Mouse (Mus musculus) stomach, postnatal 0 days (tissue): ENCODE data around the gene Actn1.

ENCODE experiments used
- CTCF ChIP-seq: IDR thresholded peaks from 2 replicates; pipeline ENCODE4 v1.5.1; 2016; ENCODE audit warnings: antibody characterized with exemption, low read depth, mild to moderate bottlenecking, moderate library complexity
- EP300 ChIP-seq: optimal IDR thresholded peaks from 2 replicates; pipeline ENCODE3; 2016; ENCODE audit warnings: antibody characterized with exemption

DNA sequence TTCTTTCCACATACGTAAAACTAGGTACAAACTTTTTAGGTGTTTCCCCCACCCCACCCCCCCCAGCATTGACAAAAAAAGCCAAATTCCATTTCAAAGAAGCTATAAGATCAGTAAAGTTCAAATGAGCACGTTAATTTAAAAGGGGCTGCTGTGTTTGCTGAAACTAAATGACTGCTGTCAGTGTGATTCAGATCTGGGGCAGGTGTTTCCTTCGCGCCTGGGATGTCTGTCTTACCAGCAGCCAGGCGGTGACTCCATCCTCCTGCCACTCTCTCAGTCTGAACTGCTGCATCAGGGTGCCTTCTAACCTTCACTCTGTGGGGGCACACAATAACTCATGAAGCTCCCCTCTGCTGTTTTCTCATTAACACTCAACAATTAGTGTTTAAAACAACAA lies 11.6 kb upstream of the Actn1 start:
- TF ChIP-seq CTCF (no peak), EP300 (no peak)
